Mouse (Mus musculus) erythroblast, embryonic 14.5 days (primary cell): ENCODE data around the gene Agk.

Experiments
- GATA1 ChIP-seq: IDR thresholded peaks from 2 replicates; pipeline ENCODE4 v1.6.1; 2012; ENCODE audit warnings: low read length, inconsistent platforms, mixed read lengths
- TAL1 ChIP-seq: IDR thresholded peaks from 3 replicates; pipeline ENCODE4 v1.6.1; 2012; ENCODE audit warnings: low read length, inconsistent platforms, mixed read lengths

DNA sequence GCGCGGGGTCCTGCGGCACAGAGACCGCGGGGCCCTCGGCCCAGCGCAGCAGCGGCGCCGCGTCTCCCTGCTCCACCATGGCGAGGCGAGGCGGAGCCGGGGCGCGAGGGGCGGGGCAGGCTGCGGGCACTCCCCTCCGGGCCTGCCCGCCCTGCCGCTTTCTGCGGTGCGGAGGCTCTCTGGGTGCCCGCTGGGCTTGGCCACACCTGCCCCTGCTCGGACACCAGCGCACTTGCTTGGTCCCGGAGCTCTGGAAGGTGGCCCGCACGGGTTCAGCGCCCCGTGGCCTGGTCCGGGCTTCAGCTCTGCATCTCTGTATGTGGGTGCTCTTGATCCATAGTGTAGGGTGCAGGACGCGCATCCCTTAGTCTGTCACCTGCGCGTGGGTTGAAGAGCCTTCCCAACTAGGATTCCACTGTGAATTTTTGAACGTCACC lies 111.1 kb downstream of the Agk start, which contains the start of gene E330009J07Rik:
- no peak for TF ChIP-seq TAL1
- TF ChIP-seq GATA1 = no peak
